Mouse (Mus musculus) spleen, postnatal 4 days (tissue): ENCODE results near the gene Gpatch2.
A peak's percentile ranks its signal among the peaks of the same experiment; 100 is the strongest.

Experiments
- DNase-seq, 2 experiments: peaks; one replicate each; pipeline ENCODE4 v3.0.0; 2022; ENCODE audit warnings: low spot score in 2 of 2

The Gpatch2 gene

GRCm38 (mm10) chr1:187215181-187216116 lies at the start of gene Gpatch2, which contains the start of gene Spata17:
TSS of gene Gpatch2 (plus strand) at chr1:187215508.
TSS of gene Spata17 (minus strand) at chr1:187215465.
- peak; percentile 63 to 84 for DNase-seq

GRCm38 (mm10) chr1:187169646-187170045 lies 45.7 kb upstream of the Gpatch2 start:
- no peak for DNase-seq

GRCm38 (mm10) chr1:187170361-187170760 lies 44.9 kb upstream of the Gpatch2 start:
- DNase-seq, result no peak

- DNase-seq, result no peak
Measured at GRCm38 (mm10) chr1:187175991-187176390, 39.3 kb upstream of the Gpatch2 start.

GRCm38 (mm10) chr1:187178546-187178945 lies 36.8 kb upstream of the Gpatch2 start:
- DNase-seq, result no peak

- DNase-seq, result no peak
Measured at GRCm38 (mm10) chr1:187205506-187205905, 9.8 kb upstream of the Gpatch2 start.

- no peak for DNase-seq
Measured at GRCm38 (mm10) chr1:187209496-187209895, 5.8 kb upstream of the Gpatch2 start.

- no peak for DNase-seq
Measured at GRCm38 (mm10) chr1:187210736-187211135, 4.6 kb upstream of the Gpatch2 start.

GRCm38 (mm10) chr1:187216620-187217410 lies 1.5 kb downstream of the Gpatch2 start:
- DNase-seq, result no peak

- no peak for DNase-seq
Measured at GRCm38 (mm10) chr1:187220756-187221155, 5.4 kb downstream of the Gpatch2 start.

GRCm38 (mm10) chr1:187226328-187227025 lies 11.2 kb downstream of the Gpatch2 start:
- DNase-seq, result no peak

- DNase-seq, result no peak
Measured at GRCm38 (mm10) chr1:187228414-187229146, 13.3 kb downstream of the Gpatch2 start.

- DNase-seq, result no peak
Measured at GRCm38 (mm10) chr1:187230255-187230654, 14.9 kb downstream of the Gpatch2 start.

- no peak for DNase-seq
Measured at GRCm38 (mm10) chr1:187232196-187232955, 17.1 kb downstream of the Gpatch2 start.

- DNase-seq, result no peak
Measured at GRCm38 (mm10) chr1:187232996-187233615, 17.8 kb downstream of the Gpatch2 start.

- DNase-seq, result no peak
Measured at GRCm38 (mm10) chr1:187235161-187235560, 19.9 kb downstream of the Gpatch2 start.

GRCm38 (mm10) chr1:187236296-187236695 lies 21.0 kb downstream of the Gpatch2 start:
- no peak for DNase-seq

GRCm38 (mm10) chr1:187238061-187238460 lies 22.8 kb downstream of the Gpatch2 start:
- no peak for DNase-seq

GRCm38 (mm10) chr1:187240304-187240703 lies 25.0 kb downstream of the Gpatch2 start:
- DNase-seq, result no peak

GRCm38 (mm10) chr1:187241329-187241728 lies 26.0 kb downstream of the Gpatch2 start:
- no peak for DNase-seq
